Mouse (Mus musculus) ovary, adult 2 months (tissue): ENCODE results near the gene Cela3a. TPM values are rescaled to one million over a fixed set of nuclear protein-coding genes. Genes with fewer than 3 reads are reported as not detected.

Experiments used
- polyA plus RNA-seq: library from polyadenylated mRNA; depleted of rRNA; stranded (reverse); fragments of >200 nt; gene quantifications from 2 replicates; pipeline ENCODE4 v1.2.3, GENCODE M21; 2012; rRNA removed

Gene Cela3a
- polyA plus RNA-seq = not detected in 2 replicates

DNA sequence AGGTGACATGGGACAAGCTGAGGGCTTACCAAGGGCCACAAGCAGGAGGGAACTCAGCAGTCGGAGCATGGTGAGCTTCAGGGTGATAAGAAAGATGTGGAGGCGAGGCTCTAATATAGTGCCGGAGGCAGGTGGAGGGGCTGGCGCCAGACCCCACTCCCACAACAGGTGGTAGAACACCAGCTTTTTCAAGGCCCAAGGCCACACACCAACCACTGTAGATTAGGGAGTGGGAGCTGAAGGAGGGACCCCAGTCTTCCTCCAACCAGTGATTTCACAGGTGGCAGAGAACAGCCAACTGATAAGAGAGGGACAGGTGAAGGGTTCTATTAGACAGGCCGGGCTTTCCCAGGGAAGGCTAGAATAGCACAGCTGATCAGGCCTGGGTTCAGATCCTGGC lies at the start of gene Cela3a:
Gene Cela3a, minus strand, starts transcription at position 101 of the 400 bp plus-strand sequence.

DNA sequence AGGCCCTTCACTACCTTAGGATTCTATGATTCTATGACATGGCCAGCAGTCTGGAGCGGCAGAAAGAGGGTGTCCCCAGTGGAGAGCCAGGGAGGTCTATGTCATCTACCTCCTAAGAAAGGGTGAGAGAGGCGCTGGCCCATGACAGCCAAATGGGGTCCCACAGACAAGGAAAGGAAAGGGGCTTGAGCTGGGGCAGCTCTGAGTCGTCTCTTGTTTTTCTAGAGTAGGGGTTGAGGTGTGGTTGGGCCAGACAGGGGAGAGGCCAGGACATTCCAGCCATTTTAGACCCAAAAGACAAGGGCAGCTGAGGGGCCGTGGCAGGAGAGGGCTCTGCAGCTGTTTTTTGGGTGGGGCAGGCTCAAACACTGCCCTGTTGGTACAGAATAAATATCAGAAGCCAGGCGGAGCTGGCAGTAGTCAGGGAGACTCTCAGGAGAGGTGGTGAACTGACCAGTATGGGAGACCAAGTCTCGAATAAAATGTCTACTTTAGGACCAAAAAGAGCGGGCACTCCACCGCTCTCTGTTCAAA lies 43.7 kb upstream of the Cela3a start, which contains the start of gene 1700013G24Rik:
Gene 1700013G24Rik, plus strand, starts transcription at position 51 of the 534 bp plus-strand sequence.

DNA sequence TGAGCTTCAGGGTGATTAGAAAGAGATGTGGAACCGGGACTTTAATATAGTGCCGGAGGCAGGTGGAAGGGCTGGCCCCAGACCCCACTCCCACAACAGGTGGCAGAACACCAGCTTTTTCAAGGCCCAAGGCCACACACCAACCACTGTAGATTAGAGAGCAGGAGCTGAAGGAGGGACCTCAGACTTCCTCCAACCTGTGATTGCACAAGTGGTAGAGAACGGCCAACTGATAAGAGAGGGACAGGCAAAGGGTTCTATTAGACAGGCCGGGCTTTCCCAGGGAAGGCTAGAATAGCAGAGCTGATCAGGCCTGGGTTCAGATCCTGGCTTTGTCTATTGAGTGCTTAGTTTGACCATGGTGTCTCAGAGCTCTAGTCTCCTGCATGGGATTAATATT lies 20.9 kb upstream of the Cela3a start, which contains the start of gene Cela3b:
Gene Cela3b, minus strand, starts transcription at position 39 of the 400 bp plus-strand sequence.

DNA sequence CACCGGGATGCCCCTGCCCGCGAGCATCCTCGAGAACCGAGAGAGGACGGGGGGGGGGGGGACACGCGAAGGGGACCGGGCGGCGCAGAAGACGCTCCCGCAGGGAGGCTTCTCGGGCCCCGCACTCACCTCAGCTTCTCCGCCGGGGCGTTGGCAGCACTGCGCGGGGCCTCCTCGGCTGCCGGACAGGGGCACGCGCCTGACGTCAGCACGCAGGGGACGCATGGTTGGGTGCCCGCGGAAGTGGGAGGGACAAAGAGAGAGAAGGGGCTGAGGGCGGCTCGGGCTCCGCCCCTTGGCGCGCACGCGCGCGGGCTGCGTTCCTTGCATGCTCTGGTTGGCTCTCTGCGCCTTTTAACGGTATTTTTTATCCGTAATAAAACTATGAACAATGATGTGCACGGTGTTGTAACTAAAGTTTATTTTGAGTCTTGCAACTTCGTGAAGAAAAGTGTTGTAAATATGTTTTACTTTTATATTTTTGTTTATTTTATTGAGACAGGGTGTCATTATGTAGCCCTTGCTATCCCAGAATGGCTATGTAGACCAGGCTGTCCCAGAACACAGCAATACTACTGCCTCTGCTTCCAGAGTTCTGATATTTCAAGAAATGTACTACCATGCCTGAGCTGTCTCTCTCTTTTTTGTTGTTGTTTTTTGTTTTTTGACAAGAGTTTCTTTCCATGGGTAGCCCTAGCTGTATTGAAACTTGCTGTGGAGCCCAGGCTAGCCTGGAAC lies 51.9 kb downstream of the Cela3a start, which contains the start of gene Cdc42:
Gene Cdc42, minus strand, starts transcription at position 204 of the 738 bp plus-strand sequence.

Other genes with a start within 250 kb of the Cela3a start
- gene Wnt4, start 132.3 kb downstream of the Cela3a start, polyA plus RNA-seq = 49.4 and 57.4 TPM in 2 replicates
- 31.1 and 38.4 TPM in 2 replicates for gene Cdc42, start 52.1 kb downstream of the Cela3a start, polyA plus RNA-seq
- gene Cela3b, start 20.7 kb upstream of the Cela3a start, polyA plus RNA-seq = 8.9 and 11.4 TPM in 2 replicates
- gene 1700013G24Rik, start 43.5 kb upstream of the Cela3a start, polyA plus RNA-seq = not detected in 2 replicates
- 94.9 and 98.1 TPM in 2 replicates for gene Hspg2, start 59.0 kb upstream of the Cela3a start, polyA plus RNA-seq
- gene Ldlrad2, start 164.8 kb upstream of the Cela3a start, polyA plus RNA-seq = 0.58 TPM in 1 of 2 replicates, not detected in the other
- 93.7 and 106 TPM in 2 replicates for gene Usp48, start 184.0 kb upstream of the Cela3a start, polyA plus RNA-seq